Mouse (Mus musculus) intestine, postnatal 0 days (tissue): ENCODE results near the gene Hinfp. TPM values are rescaled to one million over a fixed set of nuclear protein-coding genes. Genes with fewer than 3 reads are reported as not detected.

Source experiments
- ATAC-seq: fragments of 200-750 bp; cut with Nextera tagmentation; 2 replicates; pipeline ENCODE4 v1.8.0; 2017; ENCODE audit warnings: mild to moderate bottlenecking, moderate TSS enrichment, moderate library complexity
- H3K27ac ChIP-seq: fragments of 300-500 bp; sonication (generic); 2 replicates; pipeline ENCODE4 v1.5.1; 2014; ENCODE audit warnings: mild to moderate bottlenecking, low read depth, low read length, moderate library complexity
- H3K27me3 ChIP-seq: fragments of 300-500 bp; sonication (generic); replicated peaks from 2 replicates; pipeline ENCODE4 v1.6.1; 2014; ENCODE audit warnings: low read length, mixed read lengths; ENCODE audit not compliant: control insufficient read depth, insufficient read depth
- H3K36me3 ChIP-seq: fragments of 300-500 bp; sonication (generic); 2 replicates; pipeline ENCODE4 v1.6.1; 2014; ENCODE audit warnings: mild to moderate bottlenecking, moderate library complexity; ENCODE audit not compliant: control insufficient read depth, insufficient read depth
- H3K4me1 ChIP-seq: fragments of 300-500 bp; sonication (generic); replicated peaks from 2 replicates; pipeline ENCODE4 v1.6.1; 2014; ENCODE audit warnings: antibody characterized with exemption, low read length, mixed read lengths; ENCODE audit not compliant: control insufficient read depth, insufficient read depth
- H3K4me2 ChIP-seq: fragments of 300-500 bp; sonication (generic); replicated peaks from 2 replicates; pipeline ENCODE4 v1.6.1; 2014; ENCODE audit warnings: low read depth, mild to moderate bottlenecking, moderate library complexity
- H3K4me3 ChIP-seq: fragments of 300-500 bp; sonication (generic); 2 replicates; pipeline ENCODE4 v1.5.1; 2014; ENCODE audit warnings: low read depth, low read length
- H3K9ac ChIP-seq: fragments of 300-500 bp; sonication (generic); 2 replicates; pipeline ENCODE4 v1.6.1; 2014; ENCODE audit warnings: mild to moderate bottlenecking, low read depth, low read length
- H3K9me3 ChIP-seq: fragments of 300-500 bp; sonication (generic); 2 replicates; pipeline ENCODE4 v1.6.1; 2016; ENCODE audit warnings: mixed run types; ENCODE audit not compliant: control insufficient read depth
- CTCF ChIP-seq: sonication (generic); IDR thresholded peaks from 2 replicates; pipeline ENCODE4 v1.5.1; 2016; ENCODE audit warnings: low read depth, mild to moderate bottlenecking, control low read depth, antibody characterized with exemption, moderate library complexity
- WGBS: fragments of 180-500 bp; shearing (Covaris S2); extraction: QIAGEN DNeasy Blood & Tissue Kit; methylation state at CpG from one replicate; pipeline ENCODE4 v1.1.7; 2014; 5-methylcytosine and 5-hydroxymethylcytosine counted together
- polyA plus RNA-seq: library from polyadenylated mRNA; unstranded; fragments of >200 nt; fragmentation: Nextera tagmentation; extraction: Ambion mirVana; gene quantifications from 2 replicates; pipeline ENCODE4 v1.2.1, GENCODE M21; 2015

The Hinfp gene
- polyA plus RNA-seq, 1 experiment from 2014 or later, result 6.0 TPM

DNA sequence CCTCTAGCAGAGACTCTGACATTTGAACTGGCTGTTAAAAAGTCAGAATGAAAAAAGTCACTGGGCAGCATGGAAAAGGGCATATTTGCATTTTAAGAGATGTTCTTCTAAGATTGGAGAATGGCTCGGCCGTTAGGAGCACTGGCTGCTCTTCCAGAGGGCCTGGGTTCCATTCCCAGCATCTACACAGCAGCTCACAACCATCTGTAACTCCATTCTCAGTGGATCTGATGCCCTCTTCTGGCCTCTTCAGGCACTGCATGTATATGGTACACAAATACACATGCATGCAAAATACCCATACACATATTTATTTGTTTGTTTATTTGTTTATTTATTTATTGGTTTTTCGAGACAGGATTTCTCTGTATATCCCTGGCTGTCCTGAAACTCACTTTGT is 36.4 kb downstream of the Hinfp start:
- TF ChIP-seq CTCF, result peak; percentile 72
- H3K4me1 ChIP-seq, result no peaks in the 10 kb centered on the region
- H3K27ac ChIP-seq, result no peak overlapping the region
- H3K4me3 ChIP-seq, result no peak overlapping the region
- H3K9me3 ChIP-seq, result no peaks in the 10 kb centered on the region
- no peak overlapping the region for H3K9ac ChIP-seq
- no peaks in the 10 kb centered on the region for H3K27me3 ChIP-seq
- WGBS, result 89% methylated on average over 3 of the region's 3 CpGs
- H3K36me3 ChIP-seq, result no peaks in the 10 kb centered on the region
- no peak overlapping the region for H3K4me2 ChIP-seq
- no peak for ATAC-seq

GRCm38 (mm10) chr9:44268432-44268831 is 37.0 kb downstream of the Hinfp start, which contains the start of gene Nlrx1:
Gene Nlrx1, minus strand, starts transcription at chr9:44268599.
- Histone ChIP-seq H3K36me3 (no peaks in the 10 kb centered on the region; the same call in 1 of the 2 replicates), H3K9ac (peak within 1 kb of the TSS; percentile 92), H3K27ac (peak within 1 kb of the TSS; percentile 77), H3K27me3 (no peaks in the 10 kb centered on the region), H3K4me1 (no peaks in the 10 kb centered on the region), H3K4me3 (peak within 1 kb of the TSS; percentile 57), H3K9me3 (no peaks in the 10 kb centered on the region), H3K4me2 (peak within 1 kb of the TSS; percentile 90)
- 42% methylated on average over 6 of the region's 6 CpGs for WGBS
- ATAC-seq, result peak; percentile 42
- TF ChIP-seq CTCF, result no peak

- Histone ChIP-seq H3K4me1 (no peaks in the 10 kb centered on the region), H3K27me3 (no peaks in the 10 kb centered on the region), H3K27ac (peak overlapping the region; percentile 77), H3K4me3 (peak overlapping the region; percentile 57), H3K9me3 (no peaks in the 10 kb centered on the region), H3K9ac (peak overlapping the region; percentile 92), H3K4me2 (peak overlapping the region; percentile 90), H3K36me3 (no peaks in the 10 kb centered on the region; the same call in 1 of the 2 replicates)
- ATAC-seq, result peak; percentile 83
- 5% methylated on average over 28 of the region's 28 CpGs for whole genome bisulfite sequencing
- peak; percentile 85 for TF ChIP-seq CTCF
Measured at GRCm38 (mm10) chr9:44268027-44268360, 37.5 kb downstream of the Hinfp start.

GRCm38 (mm10) chr9:44267319-44268026 is 38.0 kb downstream of the Hinfp start:
- no peaks in the 10 kb centered on the region for H3K27me3 ChIP-seq
- no peak for ATAC-seq
- H3K36me3 ChIP-seq, result peaks cover under 1% of the 10 kb centered on the region; the same call in 1 of the 2 replicates
- peak; percentile 39; the same call in 1 of the 2 replicates for TF ChIP-seq CTCF
- peak overlapping the region; percentile 77 for H3K27ac ChIP-seq
- no peaks in the 10 kb centered on the region for H3K9me3 ChIP-seq
- H3K9ac ChIP-seq, result peak overlapping the region; percentile 92
- peak overlapping the region; percentile 57 for H3K4me3 ChIP-seq
- H3K4me1 ChIP-seq, result no peaks in the 10 kb centered on the region
- WGBS, result 12% methylated on average over 22 of the region's 23 CpGs
- H3K4me2 ChIP-seq, result peak overlapping the region; percentile 90

DNA sequence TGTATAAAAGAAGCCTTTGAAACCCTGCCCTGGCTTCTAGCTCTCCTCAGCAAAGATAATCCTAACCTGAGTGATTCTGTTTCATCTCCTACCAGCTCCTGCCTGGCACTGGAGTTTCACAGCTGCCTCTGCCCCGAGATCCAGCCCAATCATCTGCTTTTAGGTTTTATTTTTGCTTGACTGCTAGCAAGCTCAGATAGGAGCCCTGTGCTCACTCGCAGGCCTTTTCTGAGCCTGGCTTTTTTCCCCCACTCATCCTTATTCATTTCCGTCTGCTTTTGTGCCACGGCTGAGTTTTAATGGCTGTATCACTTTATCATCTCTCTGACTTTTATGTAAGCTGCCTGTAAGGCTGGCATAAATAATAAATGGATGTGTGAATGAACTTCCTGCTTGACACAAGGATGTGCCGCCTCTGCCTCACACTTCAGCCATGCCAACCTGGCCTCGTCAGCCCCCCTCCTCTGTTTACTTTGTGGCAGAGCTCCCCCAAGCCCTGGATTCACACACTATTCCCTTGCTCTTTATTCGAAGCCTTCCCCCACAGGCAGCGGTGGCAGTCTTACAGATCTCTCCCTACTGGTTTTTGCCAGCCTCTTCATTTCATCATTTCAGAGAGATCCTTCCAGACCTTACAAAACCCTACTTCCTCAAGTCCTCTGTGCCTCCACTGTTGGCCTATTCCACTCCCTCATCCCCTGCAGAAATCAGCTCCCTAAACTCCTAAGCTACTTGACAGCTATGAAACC is 38.8 kb downstream of the Hinfp start:
- no peak overlapping the region for H3K9ac ChIP-seq
- H3K4me3 ChIP-seq, result no peak overlapping the region
- no peak for TF ChIP-seq CTCF
- no peaks in the 10 kb centered on the region for H3K27me3 ChIP-seq
- H3K27ac ChIP-seq, result no peak overlapping the region
- H3K36me3 ChIP-seq, result peaks cover 8% of the 10 kb centered on the region; the same call in 1 of the 2 replicates
- 0 out of 2 replicates have a peak overlapping the region, but pooled peaks have one; percentile 90 for H3K4me2 ChIP-seq
- H3K4me1 ChIP-seq, result no peaks in the 10 kb centered on the region
- WGBS, result 75% methylated on average over 8 of the region's 8 CpGs
- no peak for ATAC-seq
- no peaks in the 10 kb centered on the region for H3K9me3 ChIP-seq

- Histone ChIP-seq H3K36me3 (peaks cover 8% of the 10 kb centered on the region; the same call in 1 of the 2 replicates), H3K27ac (no peak overlapping the region), H3K9ac (no peak overlapping the region), H3K27me3 (no peaks in the 10 kb centered on the region), H3K4me2 (no peak overlapping the region), H3K4me3 (no peak overlapping the region), H3K4me1 (no peaks in the 10 kb centered on the region), H3K9me3 (no peaks in the 10 kb centered on the region)
- ATAC-seq, result no peak
- WGBS, result 69% methylated on average over 14 of the region's 14 CpGs
- no peak for TF ChIP-seq CTCF
Measured at GRCm38 (mm10) chr9:44261388-44261787, 44.1 kb downstream of the Hinfp start.
